22 mouse cellular contexts compared by ENCODE assay signal in the genomic region with DNA sequence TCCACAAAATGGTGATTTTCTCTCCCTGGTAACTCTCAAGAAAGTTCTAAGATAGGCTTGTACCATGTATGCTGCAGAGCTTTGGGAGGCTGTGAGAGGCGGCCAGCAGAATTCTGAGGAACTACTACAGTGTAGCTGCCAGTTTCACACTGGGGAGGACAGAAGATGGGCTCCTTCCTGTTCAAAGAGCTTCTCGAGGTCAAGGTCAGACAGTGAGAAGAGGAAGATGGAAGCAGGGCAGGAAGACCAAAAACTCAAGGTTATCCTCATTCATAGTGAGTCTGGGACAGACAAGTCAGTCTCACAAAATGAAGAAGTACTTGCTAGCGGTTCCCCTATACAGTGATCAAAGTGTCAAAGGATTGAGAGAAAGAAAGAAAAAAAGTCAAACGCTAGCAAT. TPM values are rescaled to one million over a fixed set of nuclear protein-coding genes. Genes with fewer than 3 reads are reported as not detected.
DNase-seq lines count a peak whose midpoint lies in the region; ATAC-seq and TF ChIP-seq lines count a peak whose summit lies in the region.
"Had no signal": no experiment of that assay in that cellular context is flagged by ENCODE, and none has a peak within 500 bp of the region (broad histone marks: within the 10 kb centered on the region; RNA-seq: fewer than 3 reads in every experiment).

No protein-coding gene starts in this region.

- no peak overlapping the region for H3K27ac ChIP-seq in layer of hippocampus, adult 2 months
- H3K27ac ChIP-seq in bone marrow macrophage, adult 2 months (ENCODE audit: insufficient read depth, low read depth, low read length): peak overlapping the region; percentile 65
- peak overlapping the region; percentile 51; the same call in 1 of the 2 replicates for H3K27ac ChIP-seq in embryonic facial prominence, embryonic 10.5 days (replicated peaks)
- H3K27ac ChIP-seq: forebrain, embryonic 12.5 days; hindbrain, postnatal 0 days; left cerebral cortex, adult 2 months; liver, embryonic 13.5 days; lung, embryonic 15.5 days; midbrain, embryonic 12.5 days had no signal

- no peak overlapping the region for H3K4me3 ChIP-seq in layer of hippocampus, adult 2 months
- no peak overlapping the region for H3K4me3 ChIP-seq in bone marrow macrophage, adult 2 months (ENCODE audit: insufficient read depth, low read length)
- H3K4me3 ChIP-seq in embryonic facial prominence, embryonic 10.5 days: no peak overlapping the region
- H3K4me3 ChIP-seq: embryonic facial prominence, embryonic 13.5 days; erythroblast, embryonic 14.5 days; forebrain, embryonic 12.5 days; left cerebral cortex, adult 2 months; liver, embryonic 13.5 days; lung, embryonic 15.5 days; midbrain, embryonic 12.5 days had no signal

- no peaks in the 10 kb centered on the region; the same call in 1 of the 2 replicates for H3K9me3 ChIP-seq in embryonic facial prominence, embryonic 10.5 days
- H3K9me3 ChIP-seq: forebrain, embryonic 12.5 days; liver, embryonic 13.5 days; lung, embryonic 15.5 days had no signal

- TF ChIP-seq POLR2A in bone marrow macrophage, adult 2 months (IDR thresholded peaks at IDR 0.05; ENCODE audit: borderline replicate concordance, low read depth, low read length): no peak

- no peak for TF ChIP-seq CTCF in layer of hippocampus, adult 2 months (conservative IDR thresholded peaks at IDR 0.05)
- TF ChIP-seq CTCF in bone marrow macrophage, adult 2 months (IDR thresholded peaks at IDR 0.05; ENCODE audit: low read depth, low read length): no peak

- peak; percentile 30 for DNase-seq in layer of hippocampus, adult 9-11 months
- DNase-seq in layer of hippocampus, adult 2 months (ENCODE audit: low spot score in 2 of 2): no peak
- no peak for DNase-seq in embryonic facial prominence, embryonic 10.5 days (ENCODE audit: low spot score)
- DNase-seq in cerebellum, postnatal 4 days (ENCODE audit: low spot score in 2 of 2): no peak
- no peak for DNase-seq in frontal cortex, postnatal 14 days (ENCODE audit: low spot score in 2 of 2)
- DNase-seq: adrenal gland, postnatal 25 days; cerebellum, adult 18-20 months; kidney, postnatal 4 days; left cerebral cortex, postnatal 4 days; liver, embryonic 13.5 days; right cerebral cortex, postnatal 14 days; thymus, postnatal 14 days had no signal

- H3K36me3 ChIP-seq in embryonic facial prominence, embryonic 10.5 days (replicated peaks): no peaks in the 10 kb centered on the region; the same call in 1 of the 2 replicates
- H3K36me3 ChIP-seq: embryonic facial prominence, embryonic 13.5 days; forebrain, embryonic 12.5 days; liver, embryonic 13.5 days; lung, embryonic 15.5 days; midbrain, embryonic 12.5 days had no signal

- peak; percentile 50 for ATAC-seq in megakaryocyte progenitor cell, adult 5-6 weeks (replicated peaks; ENCODE audit: poor library complexity)
- ATAC-seq: hindbrain, postnatal 0 days; intestine, embryonic 16.5 days had no signal

- peaks cover 21% of the 10 kb centered on the region for H3K4me1 ChIP-seq in bone marrow macrophage, adult 2 months (ENCODE audit: control insufficient read depth, insufficient read depth, low read length)
- peaks cover 33% of the 10 kb centered on the region for H3K4me1 ChIP-seq in embryonic facial prominence, embryonic 10.5 days
- H3K4me1 ChIP-seq: forebrain, embryonic 12.5 days; liver, embryonic 13.5 days; lung, embryonic 15.5 days had no signal

- H3K27me3 ChIP-seq in embryonic facial prominence, embryonic 10.5 days (replicated peaks; ENCODE audit: low read depth, poor library complexity, severe bottlenecking): no peaks in the 10 kb centered on the region
- H3K27me3 ChIP-seq: embryonic facial prominence, embryonic 13.5 days; forebrain, embryonic 12.5 days; liver, embryonic 13.5 days; lung, embryonic 15.5 days; midbrain, embryonic 12.5 days had no signal

- WGBS in embryonic facial prominence, embryonic 10.5 days: 89% methylated on average over 4 of the region's 4 CpGs

RNA-seq across cellular contexts. Expression of a gene that starts 8.3 kb away (rescaled TPM):
- 100 to 1,000 TPM in 1 of 2 experiments, 10 to 100 TPM in 1; 97.7 to 103 TPM for total RNA-seq in layer of hippocampus, adult 2 months (2021)
- polyA plus RNA-seq in bone marrow macrophage, adult 2 months (2012; ENCODE audit: insufficient read depth, insufficient read length, missing spikeins): 80.9 and 82.6 TPM in 2 replicates
- polyA plus RNA-seq in embryonic facial prominence, embryonic 10.5 days (2016; fragmentation: Nextera tagmentation; extraction: Ambion mirVana): 18.7 and 23.3 TPM in 2 replicates
- total RNA-seq in megakaryocyte progenitor cell, adult 5-6 weeks (2015): 5.4 and 11.5 TPM in 2 replicates
- total RNA-seq in megakaryocyte progenitor cell, adult 5-6 weeks (2017): 8.9 and 28.0 TPM in 2 replicates
